Mouse (Mus musculus): ENCODE results near the gene Six6.

DNA sequence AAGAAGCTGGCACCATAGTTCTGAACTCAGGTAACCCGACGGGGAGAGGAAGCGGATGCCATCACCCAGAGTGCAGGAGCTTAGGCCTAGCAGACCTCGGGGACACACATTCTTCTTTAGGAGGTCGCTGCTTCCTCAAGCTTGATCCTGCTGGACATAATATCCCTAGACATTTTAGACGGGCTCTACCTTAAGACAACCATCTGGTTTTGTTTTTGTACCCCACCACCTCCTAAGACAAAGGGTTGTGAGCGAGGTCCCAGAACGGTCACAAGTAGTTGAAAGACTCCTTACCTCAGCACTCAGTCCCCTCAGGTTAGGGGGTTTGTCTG lies 6.3 kb downstream of the Six6 start:
- no peak for TF ChIP-seq TAL1 (conservative IDR thresholded peaks at IDR 0.05; ENCODE audit: low read depth, low read length)
- TF ChIP-seq CTCF (IDR thresholded peaks at IDR 0.05; ENCODE audit: low read depth, low read length), result no peak
- TF ChIP-seq POLR2AphosphoS5 (IDR thresholded peaks at IDR 0.05; ENCODE audit: insufficient replicate concordance, low read depth, low read length), result no peak
- no peak for TF ChIP-seq GATA1 (IDR thresholded peaks at IDR 0.05; ENCODE audit: borderline replicate concordance, low read length)
- TF ChIP-seq GATA2 (IDR thresholded peaks at IDR 0.05; ENCODE audit: borderline replicate concordance, low read depth, low read length), result no peak

Measured in G1E (cell line).